Mouse (Mus musculus) thymus, adult 2 months (tissue): Measurements from ENCODE around the gene Ppil1. TPM values are rescaled to one million over a fixed set of nuclear protein-coding genes. Genes with fewer than 3 reads are reported as not detected.
"Not testable (repeated sequence)": the region's sequence is repeated elsewhere in the genome, so short reads cannot be mapped to it uniquely, and the experiment has no call there.

ENCODE experiments used
- DNase-seq: peaks from one replicate; pipeline ENCODE4 v3.0.0; 2021
- H3K27ac ChIP-seq: fragments of 200-500 bp; 2 replicates; pipeline ENCODE4 v1.5.1; 2012; ENCODE audit warnings: low read length, control low read depth; ENCODE audit not compliant: control insufficient read depth, insufficient read depth
- H3K27me3 ChIP-seq: fragments of 200-500 bp; 2 replicates; pipeline ENCODE4 v1.6.1; 2012; ENCODE audit warnings: mild to moderate bottlenecking, low read length, moderate library complexity, mixed read lengths; ENCODE audit not compliant: control insufficient read depth, insufficient read depth
- H3K36me3 ChIP-seq: fragments of 200-500 bp; 2 replicates; pipeline ENCODE4 v1.6.1; 2012; ENCODE audit warnings: mild to moderate bottlenecking, low read length, moderate library complexity; ENCODE audit not compliant: control insufficient read depth, insufficient read depth
- H3K4me1 ChIP-seq: fragments of 200-500 bp; replicated peaks from 2 replicates; pipeline ENCODE4 v1.6.1; 2012; ENCODE audit warnings: low read length; ENCODE audit not compliant: control insufficient read depth, insufficient read depth
- H3K4me3 ChIP-seq: fragments of 200-500 bp; 2 replicates; pipeline ENCODE4 v1.5.1; 2012; ENCODE audit warnings: mild to moderate bottlenecking, low read length, control low read depth, moderate library complexity; ENCODE audit not compliant: control insufficient read depth, insufficient read depth
- CTCF ChIP-seq: fragments of 200-500 bp; IDR thresholded peaks from 2 replicates; pipeline ENCODE4 v1.5.1; 2012; ENCODE audit warnings: mild to moderate bottlenecking, control low read depth, low read length, moderate library complexity, borderline replicate concordance; ENCODE audit not compliant: control insufficient read depth, poor library complexity, insufficient read depth; ENCODE audit errors: extremely low read depth
- POLR2A ChIP-seq: fragments of 200-500 bp; IDR thresholded peaks from 2 replicates; pipeline ENCODE4 v1.6.1; 2012; ENCODE audit warnings: mild to moderate bottlenecking, low read length, control low read depth, moderate library complexity; ENCODE audit not compliant: control insufficient read depth, poor library complexity, insufficient read depth; ENCODE audit errors: extremely low read depth
- WGBS: fragments of 180-500 bp; shearing (Covaris S2); methylation state at CpG from one replicate; pipeline ENCODE4 v1.1.7; 2018; 5-methylcytosine and 5-hydroxymethylcytosine counted together
- polyA plus RNA-seq: library from polyadenylated mRNA; depleted of rRNA; stranded (reverse); fragments of >200 nt; gene quantifications from 2 replicates; pipeline ENCODE4 v1.2.3, GENCODE M21; 2012

The Ppil1 gene
- polyA plus RNA-seq, 1 experiment: 57.1 TPM

GRCm38 (mm10) chr17:29258921-29259320 lies 5.1 kb downstream of the Ppil1 start:
- 96% methylated on average over 2 of the region's 2 CpGs for WGBS
- Histone ChIP-seq H3K27ac (no peak overlapping the region), H3K36me3 (peaks cover 20% of the 10 kb centered on the region), H3K27me3 (no peaks in the 10 kb centered on the region), H3K4me3 (no peak overlapping the region), H3K4me1 (peaks cover 16% of the 10 kb centered on the region)
- TF ChIP-seq POLR2A (no peak), CTCF (no peak)
- no peak for DNase-seq

- 92% methylated on average over 10 of the region's 10 CpGs for WGBS
- TF ChIP-seq POLR2A: no peak
- no peak for TF ChIP-seq CTCF
These were observed 5.9 kb downstream of the Ppil1 start for GRCm38 (mm10) chr17:29258025-29258558.

GRCm38 (mm10) chr17:29257001-29257511 lies 6.9 kb downstream of the Ppil1 start:
- Histone ChIP-seq H3K27me3 (no peaks in the 10 kb centered on the region), H3K36me3 (peaks cover 21% of the 10 kb centered on the region), H3K4me1 (peaks cover 8% of the 10 kb centered on the region), H3K4me3 (no peak overlapping the region), H3K27ac (no peak overlapping the region)
- no peak for DNase-seq
- 95% methylated on average over 10 of the region's 10 CpGs for WGBS
- TF ChIP-seq POLR2A (no peak), CTCF (no peak)

More at GRCm38 (mm10) chr17:29258025-29258558, 5.9 kb downstream of the Ppil1 start:
- Histone ChIP-seq H3K27me3 (no peaks in the 10 kb centered on the region), H3K36me3 (peaks cover 20% of the 10 kb centered on the region), H3K4me1 (peaks cover 14% of the 10 kb centered on the region), H3K27ac (no peak overlapping the region), H3K4me3 (no peak overlapping the region)
- DNase-seq: no peak

GRCm38 (mm10) chr17:29256507-29256906 lies 7.5 kb downstream of the Ppil1 start:
- peaks cover 24% of the 10 kb centered on the region for H3K36me3 ChIP-seq
- H3K4me3 ChIP-seq: no peak overlapping the region
- no peak for DNase-seq
- no peaks in the 10 kb centered on the region for H3K27me3 ChIP-seq
- no peak overlapping the region for H3K27ac ChIP-seq
- 98% methylated on average over 6 of the region's 6 CpGs for WGBS
- TF ChIP-seq POLR2A (no peak), CTCF (no peak)
- peaks cover 3% of the 10 kb centered on the region for H3K4me1 ChIP-seq

GRCm38 (mm10) chr17:29254784-29255183 lies 9.2 kb downstream of the Ppil1 start:
- not testable (repeated sequence) for H3K4me1 ChIP-seq

GRCm38 (mm10) chr17:29253684-29254083 lies 10.3 kb downstream of the Ppil1 start:
- H3K27ac ChIP-seq: no peak overlapping the region
- H3K4me1 ChIP-seq: no peaks in the 10 kb centered on the region
- DNase-seq: no peak
- WGBS: 96% methylated on average over 9 of the region's 9 CpGs
- H3K4me3 ChIP-seq: no peak overlapping the region
- TF ChIP-seq CTCF (no peak), POLR2A (no peak)
- no peaks in the 10 kb centered on the region for H3K27me3 ChIP-seq
- peaks cover 35% of the 10 kb centered on the region for H3K36me3 ChIP-seq

More at GRCm38 (mm10) chr17:29254784-29255183, 9.2 kb downstream of the Ppil1 start:
- not testable (repeated sequence) for H3K27me3 ChIP-seq, H3K4me3 ChIP-seq, DNase-seq, H3K27ac ChIP-seq
- H3K36me3 ChIP-seq: peaks cover 32% of the 10 kb centered on the region
- 94% methylated on average over 6 of the region's 6 CpGs for WGBS

GRCm38 (mm10) chr17:29253236-29253635 lies 10.8 kb downstream of the Ppil1 start:
- DNase-seq: no peak
- Histone ChIP-seq H3K4me3 (no peak overlapping the region), H3K27me3 (no peaks in the 10 kb centered on the region), H3K4me1 (no peaks in the 10 kb centered on the region), H3K27ac (no peak overlapping the region), H3K36me3 (peaks cover 33% of the 10 kb centered on the region)
- TF ChIP-seq CTCF: no peak
- no peak for TF ChIP-seq POLR2A
- WGBS: 99% methylated on average over 2 of the region's 2 CpGs
